Mouse (Mus musculus) cortical plate, adult 2 months (tissue): ENCODE results near the gene Ppp1r37.

ENCODE experiments used
- CTCF ChIP-seq: fragments of 200-500 bp; IDR thresholded peaks from 2 replicates; pipeline ENCODE4 v1.5.1; 2011; ENCODE audit warnings: mild to moderate bottlenecking, control low read depth, low read length; ENCODE audit not compliant: insufficient read depth; ENCODE audit errors: extremely low read depth
- POLR2A ChIP-seq: fragments of 200-500 bp; IDR thresholded peaks from 2 replicates; pipeline ENCODE4 v1.6.1; 2011; ENCODE audit warnings: mild to moderate bottlenecking, low read length, control low read depth; ENCODE audit not compliant: insufficient read depth; ENCODE audit errors: extremely low read depth

DNA sequence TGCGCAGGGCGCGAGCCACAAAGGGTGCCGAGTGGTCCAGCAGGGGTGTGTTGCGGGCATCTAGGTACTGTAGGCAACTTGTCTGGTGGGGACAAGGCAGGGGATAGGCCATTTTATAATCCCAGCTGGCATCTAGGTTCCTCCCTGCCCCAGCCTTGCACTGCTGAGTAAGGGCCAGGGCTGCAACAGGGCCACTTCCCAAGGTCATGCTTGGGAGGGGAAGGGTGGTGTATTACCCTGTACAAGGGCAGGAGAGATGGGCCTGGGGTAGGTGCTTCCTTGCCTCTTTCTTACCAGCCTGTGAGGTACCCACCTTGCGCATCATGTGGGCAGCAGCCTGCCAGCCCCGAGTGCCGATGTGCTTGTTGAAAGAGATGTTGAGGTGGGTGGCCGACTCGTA is 28.2 kb downstream of the Ppp1r37 start:
- TF ChIP-seq POLR2A (no peak), CTCF (no peak)
